Mouse (Mus musculus) left cerebral cortex, adult 6 months (tissue): ENCODE results near the gene 4931409K22Rik. TPM values are rescaled to one million over a fixed set of nuclear protein-coding genes. Genes with fewer than 3 reads are reported as not detected.

Experiments
- long read RNA-seq, 2 experiments: library from polyadenylated mRNA; unstranded; transcript quantifications; one replicate each; pipeline ENCODE4 v2.0.0; 2019 to 2020
- polyA plus RNA-seq: library from polyadenylated mRNA; unstranded; fragments of <200 nt; fragmentation: Nextera tagmentation; gene quantifications from 2 replicates; pipeline ENCODE4 v1.2.3, GENCODE M21; 2021

The 4931409K22Rik gene
- not detected in 2 replicates for polyA plus RNA-seq
- long read RNA-seq, experiment 1, partial matches to known transcripts, result 0 of 2 reads
- long read RNA-seq, experiment 1, other reads (novel, unspliced or antisense), result 2 of 2 reads
- long read RNA-seq, experiment 2, result 0 reads

DNA sequence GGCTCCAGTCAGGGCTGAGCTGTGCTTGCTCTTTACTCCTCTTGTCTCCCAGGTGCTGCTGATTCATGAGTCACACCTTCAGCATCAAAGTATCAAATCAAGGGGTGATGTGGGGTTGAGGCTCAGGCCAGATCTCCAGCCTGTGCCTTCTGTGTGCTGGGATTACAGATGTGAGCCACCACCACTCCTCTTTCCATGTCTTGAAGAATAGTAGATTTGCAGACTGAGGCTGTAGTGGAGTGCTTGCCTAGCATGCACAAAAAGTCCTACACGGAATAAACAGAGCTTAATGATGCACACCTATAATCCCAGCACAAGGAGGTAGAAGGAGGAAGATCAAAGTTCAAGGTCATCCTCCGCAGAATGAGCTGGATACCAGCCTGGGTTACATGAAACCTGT, at the start of gene 4931409K22Rik:
Gene 4931409K22Rik (minus strand): TSS at position 101 of the 400 bp plus-strand sequence.

DNA sequence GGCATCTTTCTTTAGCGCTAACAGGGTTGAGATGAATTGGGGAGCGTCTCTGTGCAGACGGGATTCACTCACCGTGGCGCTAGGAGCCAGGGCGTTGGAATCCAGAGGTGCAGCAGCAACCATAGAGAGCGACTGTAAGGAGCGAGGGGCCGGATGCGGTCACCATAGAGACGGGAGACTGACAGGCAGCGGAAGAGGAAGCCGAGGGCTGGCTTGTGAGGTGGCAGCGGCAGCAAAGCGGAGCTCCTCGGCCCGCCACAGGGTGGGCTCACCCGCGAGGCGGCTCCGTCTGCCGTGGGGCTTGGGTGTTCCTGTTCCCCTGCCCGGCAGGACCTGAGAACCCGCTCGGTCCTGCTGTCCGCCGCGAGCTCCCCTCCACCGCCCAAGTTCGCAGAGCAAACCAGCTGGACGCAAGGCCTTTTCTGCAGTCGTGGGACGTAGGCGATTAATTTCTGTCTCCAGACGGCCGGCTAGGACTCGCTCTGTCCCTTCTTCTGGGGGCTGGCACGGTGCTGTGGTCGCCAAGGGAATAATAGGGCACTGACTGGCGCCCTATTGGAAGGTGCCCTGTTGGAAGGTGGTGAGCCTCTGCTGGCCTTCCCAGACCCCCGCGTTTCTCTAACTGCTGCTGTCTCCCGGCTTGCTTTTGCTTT, 30.1 kb upstream of the 4931409K22Rik start, which contains the start of gene Chpf2:
Gene Chpf2 (plus strand): TSS at position 195 of the 653 bp plus-strand sequence.

DNA sequence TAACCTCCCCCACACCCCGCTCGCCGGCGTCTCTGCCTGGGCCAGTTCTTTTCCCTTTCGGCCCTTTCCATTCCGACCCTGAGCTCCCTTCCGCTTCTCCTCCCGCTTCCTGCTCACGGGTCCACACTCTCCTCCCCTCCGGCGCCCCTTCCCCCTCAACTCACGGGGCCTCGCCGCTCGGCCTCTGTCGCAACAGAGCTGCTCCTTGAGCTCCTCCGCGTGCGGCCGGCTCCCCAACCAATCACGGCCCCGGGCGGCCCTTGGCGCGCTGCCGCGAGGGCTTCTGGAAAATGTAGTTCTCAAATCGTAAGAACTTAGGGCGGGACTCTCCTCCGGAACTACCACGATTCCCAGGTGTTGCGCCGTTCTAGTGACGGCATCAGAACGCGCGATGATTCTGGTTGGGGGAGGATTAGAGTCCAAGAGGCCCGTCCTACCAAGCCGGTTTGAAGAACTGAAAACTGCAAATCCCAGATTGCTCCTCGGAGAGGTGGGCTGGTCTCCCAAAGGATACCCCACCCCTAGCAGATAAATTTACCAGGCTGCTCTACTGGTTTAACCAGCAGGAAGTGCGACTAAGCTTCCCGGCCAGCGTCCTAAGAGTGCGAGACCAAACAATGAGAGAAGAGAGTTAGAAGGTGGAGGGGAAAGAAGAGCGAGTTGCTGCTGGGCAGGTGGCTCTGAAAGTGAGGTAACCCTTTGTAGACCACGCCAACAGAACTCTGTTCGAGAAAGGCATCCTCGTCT, 20.7 kb upstream of the 4931409K22Rik start, which contains the start of gene Abcf2:
Gene Abcf2 (minus strand): TSS at position 285 of the 747 bp plus-strand sequence.

DNA sequence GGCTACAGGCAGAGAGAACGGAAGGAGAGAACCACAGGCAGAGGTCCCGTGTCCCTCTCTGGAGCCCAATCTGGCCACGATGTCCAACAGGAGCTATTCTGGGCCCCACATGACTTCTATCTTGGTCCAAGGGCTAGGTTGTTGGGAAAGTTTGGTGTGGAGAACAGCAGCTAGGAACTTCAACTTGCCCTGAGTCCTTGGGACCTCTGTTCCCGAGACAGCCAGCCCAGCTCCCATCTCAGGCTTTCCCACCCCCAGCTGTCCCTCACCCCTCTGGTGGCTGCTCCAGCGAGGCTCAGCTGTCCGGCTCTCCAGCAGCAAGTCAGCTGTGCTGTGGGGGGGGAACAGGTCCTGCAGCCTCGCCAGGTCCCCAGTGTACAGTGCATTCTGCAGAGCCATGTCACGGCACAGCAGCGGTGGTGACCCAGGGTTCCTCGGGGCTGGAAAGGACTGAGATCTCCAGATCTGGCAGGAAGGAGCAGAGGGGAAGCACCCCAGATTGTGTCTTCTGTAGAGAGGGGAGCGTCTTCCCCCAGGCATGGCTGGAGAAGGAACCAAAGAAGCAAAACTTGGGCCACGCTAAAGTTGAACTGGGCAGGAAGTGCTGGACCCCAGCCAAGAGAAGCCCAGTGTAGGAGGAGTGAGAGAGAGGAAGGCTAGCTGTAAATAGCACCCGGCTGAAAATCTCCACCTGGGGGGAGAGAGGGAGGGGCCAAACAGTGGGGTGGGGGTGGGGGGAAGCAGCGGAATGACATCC, 16.0 kb downstream of the 4931409K22Rik start, which contains the start of gene Asb10:
Gene Asb10 (minus strand): TSS at position 592 of the 757 bp plus-strand sequence.

GRCm38 (mm10) chr5:24526889-24527230, 29.7 kb downstream of the 4931409K22Rik start, which contains the start of gene Gbx1:
Gbx1 (minus strand) TSS chr5:24527202.

Other genes with a start within 250 kb of the 4931409K22Rik start
- 4.9 and 5.1 TPM in 2 replicates for gene Kcnh2, start 205.2 kb downstream of the 4931409K22Rik start, polyA plus RNA-seq
- gene Nos3, start 192.0 kb downstream of the 4931409K22Rik start, polyA plus RNA-seq, result 1.5 and 3.2 TPM in 2 replicates
- 1.5 and 4.8 TPM in 2 replicates for gene Atg9b, start 164.7 kb downstream of the 4931409K22Rik start, polyA plus RNA-seq
- gene Abcb8, start 163.1 kb downstream of the 4931409K22Rik start, polyA plus RNA-seq, result 35.4 and 46.1 TPM in 2 replicates
- not detected in 2 replicates for gene Asic3, start 143.4 kb downstream of the 4931409K22Rik start, polyA plus RNA-seq
- 125 and 165 TPM in 2 replicates for gene Cdk5, start 133.3 kb downstream of the 4931409K22Rik start, polyA plus RNA-seq
- 9.5 and 9.9 TPM in 2 replicates for gene Slc4a2, start 133.0 kb downstream of the 4931409K22Rik start, polyA plus RNA-seq
- 144 and 180 TPM in 2 replicates for gene Fastk, start 111.5 kb downstream of the 4931409K22Rik start, polyA plus RNA-seq
- gene Tmub1, start 109.0 kb downstream of the 4931409K22Rik start, polyA plus RNA-seq, result 35.2 and 37.2 TPM in 2 replicates
- gene Agap3, start 104.6 kb downstream of the 4931409K22Rik start, polyA plus RNA-seq, result 59.0 and 78.2 TPM in 2 replicates
- 0.05 and 0.07 TPM in 2 replicates for gene Gbx1, start 29.6 kb downstream of the 4931409K22Rik start, polyA plus RNA-seq
- gene Asb10, start 15.8 kb downstream of the 4931409K22Rik start, polyA plus RNA-seq, result 0.51 and 0.61 TPM in 2 replicates
- 65.0 and 76.5 TPM in 2 replicates for gene Abcf2, start 20.7 kb upstream of the 4931409K22Rik start, polyA plus RNA-seq
- 15.5 and 16.0 TPM in 2 replicates for gene Chpf2, start 29.9 kb upstream of the 4931409K22Rik start, polyA plus RNA-seq
- gene Smarcd3, start 67.6 kb upstream of the 4931409K22Rik start, polyA plus RNA-seq, result 10.4 and 78.3 TPM in 2 replicates
- 27.5 and 36.6 TPM in 2 replicates for gene Nub1, start 128.7 kb upstream of the 4931409K22Rik start, polyA plus RNA-seq
- gene Wdr86, start 173.9 kb upstream of the 4931409K22Rik start, polyA plus RNA-seq, result 0.36 and 0.51 TPM in 2 replicates
- 5.0 and 7.6 TPM in 2 replicates for gene Crygn, start 201.2 kb upstream of the 4931409K22Rik start, polyA plus RNA-seq